Mouse (Mus musculus) adipocyte (in vitro differentiated cells): ENCODE data around the gene Wdr83os.
A peak's percentile ranks its signal among the peaks of the same experiment; 100 is the strongest.
"Not testable (repeated sequence)": the region's sequence is repeated elsewhere in the genome, so short reads cannot be mapped to it uniquely, and the experiment has no call there.

Experiments
- DNase-seq: peaks from one replicate; pipeline ENCODE4 v3.0.0-alpha.2; 2016; ENCODE audit warnings: low spot score

The Wdr83os gene

GRCm38 (mm10) chr8:85119052-85119981 lies 38.8 kb downstream of the Wdr83os start:
- DNase-seq = peak; percentile 86

- not testable (repeated sequence) for DNase-seq
Measured at GRCm38 (mm10) chr8:85120251-85120650, 39.7 kb downstream of the Wdr83os start.

- no peak for DNase-seq
Measured at GRCm38 (mm10) chr8:85122995-85123394, 42.5 kb downstream of the Wdr83os start, which contains the start of gene Zfp791. Gene Zfp791, minus strand, starts transcription at chr8:85123095.

GRCm38 (mm10) chr8:85123691-85124090 lies 43.2 kb downstream of the Wdr83os start:
- no peak for DNase-seq
